10 mouse cellular contexts compared by ENCODE assay signal in genomic region chr1:187282804-187283203, GRCm38 (mm10).
DNase-seq lines count a peak whose midpoint lies in the region; ATAC-seq and TF ChIP-seq lines count a peak whose summit lies in the region.
"Had no signal": no experiment of that assay in that cellular context is flagged by ENCODE, and none has a peak within 500 bp of the region (broad histone marks: within the 10 kb centered on the region; RNA-seq: fewer than 3 reads in every experiment).

No protein-coding gene starts in this region.

- DNase-seq in layer of hippocampus, adult 18-20 months (ENCODE audit: low spot score in 2 of 2) = peak; percentile 27 to 48
- DNase-seq in layer of hippocampus, postnatal 25 days (ENCODE audit: extremely low spot score in 1 of 2, low spot score in 1 of 2) = no peak
- DNase-seq in brain, adult 2 months (ENCODE audit: low read depth, low spot score) = peak; percentile 63
- DNase-seq in lung, postnatal 0 days (ENCODE audit: low spot score) = peak; percentile 59
- no peak for DNase-seq in right cerebral cortex, postnatal 25 days
- no peak for DNase-seq in MN1 (ENCODE audit: low spot score)
- DNase-seq: right cerebral cortex, postnatal 14 days had no signal

- H3K9me3 ChIP-seq in heart, embryonic 11.5 days (replicated peaks; ENCODE audit: control insufficient read depth, low read length) = no peaks in the 10 kb centered on the region
- no peaks in the 10 kb centered on the region for H3K9me3 ChIP-seq in lung, postnatal 0 days (ENCODE audit: low read length)
- H3K9me3 ChIP-seq: embryonic facial prominence, embryonic 13.5 days; midbrain, embryonic 12.5 days had no signal

- WGBS in heart, embryonic 11.5 days (ENCODE audit: insufficient replicate concordance) = 49% methylated on average over 6 of the region's 6 CpGs
- 62% methylated on average over 6 of the region's 6 CpGs for WGBS in lung, postnatal 0 days

- no peak for TF ChIP-seq EP300 in lung, postnatal 0 days (IDR thresholded peaks at IDR 0.05)

- H3K27ac ChIP-seq in heart, embryonic 11.5 days (ENCODE audit: low read depth, low read length) = no peak overlapping the region
- no peak overlapping the region for H3K27ac ChIP-seq in lung, postnatal 0 days (ENCODE audit: low read length)
- H3K27ac ChIP-seq: embryonic facial prominence, embryonic 13.5 days; midbrain, embryonic 12.5 days had no signal

- peak overlapping the region; percentile 24; the same call in 1 of the 2 replicates for H3K4me2 ChIP-seq in heart, embryonic 11.5 days
- no peak overlapping the region for H3K4me2 ChIP-seq in lung, postnatal 0 days (replicated peaks; ENCODE audit: low read depth, low read length)
- H3K4me2 ChIP-seq: embryonic facial prominence, embryonic 13.5 days; midbrain, embryonic 12.5 days had no signal

- no peak for TF ChIP-seq CTCF in lung, postnatal 0 days (IDR thresholded peaks at IDR 0.05)

- ATAC-seq in heart, embryonic 11.5 days (replicated peaks; ENCODE audit: insufficient number of reproducible peaks, low FRiP score, low TSS enrichment) = no peak
- ATAC-seq in lung, postnatal 0 days = no peak

- no peaks in the 10 kb centered on the region for H3K27me3 ChIP-seq in heart, embryonic 11.5 days (ENCODE audit: control insufficient read depth, insufficient read depth, low read length)
- H3K27me3 ChIP-seq in lung, postnatal 0 days (replicated peaks; ENCODE audit: insufficient read depth, low read length) = no peaks in the 10 kb centered on the region
- H3K27me3 ChIP-seq: embryonic facial prominence, embryonic 13.5 days; midbrain, embryonic 12.5 days had no signal

- peaks cover 12% of the 10 kb centered on the region for H3K4me1 ChIP-seq in heart, embryonic 11.5 days (ENCODE audit: control insufficient read depth, insufficient read depth, low read length)
- peaks cover 3% of the 10 kb centered on the region; the same call in 1 of the 2 replicates for H3K4me1 ChIP-seq in lung, postnatal 0 days (ENCODE audit: insufficient read depth, low read depth, low read length)
- H3K4me1 ChIP-seq: embryonic facial prominence, embryonic 13.5 days had no signal

- no peak overlapping the region for H3K9ac ChIP-seq in heart, embryonic 11.5 days (ENCODE audit: low read depth, low read length)
- no peak overlapping the region for H3K9ac ChIP-seq in lung, postnatal 0 days (replicated peaks; ENCODE audit: low read depth)
- H3K9ac ChIP-seq: embryonic facial prominence, embryonic 13.5 days; midbrain, embryonic 12.5 days had no signal

- no peaks in the 10 kb centered on the region for H3K36me3 ChIP-seq in heart, embryonic 11.5 days (ENCODE audit: control insufficient read depth, insufficient read depth, low read length)
- H3K36me3 ChIP-seq in lung, postnatal 0 days (ENCODE audit: insufficient read depth, low read length) = no peaks in the 10 kb centered on the region
- H3K36me3 ChIP-seq: embryonic facial prominence, embryonic 13.5 days; midbrain, embryonic 12.5 days had no signal

- H3K4me3 ChIP-seq in heart, embryonic 11.5 days (ENCODE audit: low read depth, low read length) = no peak overlapping the region
- no peak overlapping the region for H3K4me3 ChIP-seq in lung, postnatal 0 days (ENCODE audit: low read depth, low read length)
- H3K4me3 ChIP-seq: embryonic facial prominence, embryonic 13.5 days; midbrain, embryonic 12.5 days had no signal

Comparison
In these comparisons a context has a peak if more than half of its experiments do, and no peak if none do; other contexts are left out.
1. DNase-seq: peak in layer of hippocampus, adult 18-20 months (2 of 2), brain, adult 2 months (single experiment) and lung, postnatal 0 days (single experiment); none in layer of hippocampus, postnatal 25 days (0 of 2), right cerebral cortex, postnatal 25 days (single experiment) and MN1 (single experiment).